Mouse (Mus musculus) forebrain, embryonic 12.5 days (tissue): ENCODE results near the gene Fgb. TPM values are rescaled to one million over a fixed set of nuclear protein-coding genes. Genes with fewer than 3 reads are reported as not detected.
A peak's percentile ranks its signal among the peaks of the same experiment; 100 is the strongest.

Source experiments
- ATAC-seq: fragments of 200-750 bp; cut with Nextera tagmentation; 2 replicates; pipeline ENCODE4 v1.8.0; 2017; ENCODE audit warnings: moderate TSS enrichment; ENCODE audit not compliant: low FRiP score
- H3K27ac ChIP-seq: fragments of 300-500 bp; sonication (generic); 2 replicates; pipeline ENCODE4 v1.5.1; 2016; ENCODE audit warnings: mild to moderate bottlenecking
- H3K27me3 ChIP-seq: fragments of 300-500 bp; sonication (generic); 2 replicates; pipeline ENCODE4 v1.6.1; 2016; ENCODE audit warnings: mild to moderate bottlenecking
- H3K36me3 ChIP-seq: fragments of 300-500 bp; sonication (generic); replicated peaks from 2 replicates; pipeline ENCODE4 v1.6.1; 2016; ENCODE audit warnings: mild to moderate bottlenecking
- H3K4me1 ChIP-seq: fragments of 300-500 bp; sonication (generic); 2 replicates; pipeline ENCODE4 v1.6.1; 2016
- H3K4me2 ChIP-seq: fragments of 300-500 bp; sonication (generic); 2 replicates; pipeline ENCODE4 v1.6.1; 2016; ENCODE audit warnings: mild to moderate bottlenecking, moderate library complexity
- H3K4me3 ChIP-seq: fragments of 300-500 bp; sonication (generic); replicated peaks from 2 replicates; pipeline ENCODE4 v1.5.1; 2016; ENCODE audit warnings: mild to moderate bottlenecking
- H3K9ac ChIP-seq: fragments of 300-500 bp; sonication (generic); 2 replicates; pipeline ENCODE4 v1.6.1; 2016; ENCODE audit warnings: mild to moderate bottlenecking
- H3K9me3 ChIP-seq: fragments of 300-500 bp; sonication (generic); 2 replicates; pipeline ENCODE4 v1.6.1; 2016
- WGBS: fragments of 180-500 bp; shearing (Covaris S2); methylation state at CpG from one replicate; pipeline ENCODE4 v1.1.7; 2016; 5-methylcytosine and 5-hydroxymethylcytosine counted together
- polyA plus RNA-seq: library from polyadenylated mRNA; unstranded; fragments of >200 nt; fragmentation: Nextera tagmentation; extraction: Ambion mirVana; gene quantifications from 2 replicates; pipeline ENCODE4 v1.2.1, GENCODE M21; 2016

Fgb gene
- polyA plus RNA-seq: not detected in 2 replicates

GRCm38 (mm10) chr3:83049680-83050079 is at the start of gene Fgb:
TSS of gene Fgb (minus strand) at chr3:83049863.
- no peaks in the 10 kb centered on the region for H3K4me1 ChIP-seq
- H3K27ac ChIP-seq: no peak within 1 kb of the TSS
- H3K36me3 ChIP-seq: no peaks in the 10 kb centered on the region
- H3K9ac ChIP-seq: no peak within 1 kb of the TSS
- no peak within 1 kb of the TSS for H3K4me2 ChIP-seq
- H3K4me3 ChIP-seq: no peak within 1 kb of the TSS
- ATAC-seq: no peak
- no peaks in the 10 kb centered on the region for H3K9me3 ChIP-seq
- no peaks in the 10 kb centered on the region for H3K27me3 ChIP-seq
- WGBS: 94% methylated on average over 8 of the region's 8 CpGs

- ATAC-seq: peak; percentile 19; the same call in 1 of the 2 replicates
- Histone ChIP-seq H3K4me3 (no peak overlapping the region), H3K27ac (peak overlapping the region; percentile 48; the same call in 1 of the 2 replicates), H3K9me3 (no peaks in the 10 kb centered on the region), H3K4me2 (peak overlapping the region; percentile 50), H3K27me3 (peaks cover 64% of the 10 kb centered on the region), H3K36me3 (no peaks in the 10 kb centered on the region), H3K4me1 (peaks cover 28% of the 10 kb centered on the region), H3K9ac (0 out of 2 replicates have a peak overlapping the region, but pooled peaks have one; percentile 18)
- WGBS: 85% methylated on average over 1 of the region's 1 CpGs
These were observed 49.5 kb upstream of the Fgb start for GRCm38 (mm10) chr3:83099139-83099538.

- under 1% methylated on average over 14 of the region's 14 CpGs for WGBS
- Histone ChIP-seq H3K9me3 (no peaks in the 10 kb centered on the region), H3K9ac (peak overlapping the region; percentile 18; the same call in 1 of the 2 replicates), H3K4me1 (peaks cover 28% of the 10 kb centered on the region), H3K4me2 (peak overlapping the region; percentile 50), H3K27me3 (peaks cover 62% of the 10 kb centered on the region), H3K36me3 (no peaks in the 10 kb centered on the region), H3K4me3 (peak overlapping the region; percentile 28), H3K27ac (peak overlapping the region; percentile 48; the same call in 1 of the 2 replicates)
- peak; percentile 81 for ATAC-seq
These were observed 48.9 kb upstream of the Fgb start for GRCm38 (mm10) chr3:83098546-83099034.

- Histone ChIP-seq H3K4me1 (peaks cover 28% of the 10 kb centered on the region), H3K4me2 (peak overlapping the region; percentile 50), H3K27me3 (peaks cover 53% of the 10 kb centered on the region), H3K4me3 (no peak overlapping the region), H3K9ac (no peak overlapping the region), H3K36me3 (no peaks in the 10 kb centered on the region), H3K9me3 (no peaks in the 10 kb centered on the region), H3K27ac (0 out of 2 replicates have a peak overlapping the region, but pooled peaks have one; percentile 36)
- ATAC-seq: peak; percentile 59; the same call in 1 of the 2 replicates
- 11% methylated on average over 6 of the region's 6 CpGs for WGBS
These were observed 47.9 kb upstream of the Fgb start for GRCm38 (mm10) chr3:83097586-83097985.

- Histone ChIP-seq H3K4me2 (peak overlapping the region; percentile 48), H3K27ac (no peak overlapping the region), H3K4me3 (peak overlapping the region; percentile 21), H3K4me1 (peaks cover 12% of the 10 kb centered on the region), H3K9me3 (no peaks in the 10 kb centered on the region), H3K27me3 (0 out of 2 replicates have a peak, but pooled peaks cover 4% of the 10 kb centered on the region), H3K9ac (no peak overlapping the region), H3K36me3 (no peaks in the 10 kb centered on the region)
- peak; percentile 64; the same call in 1 of the 2 replicates for ATAC-seq
- WGBS: 8% methylated on average over 11 of the region's 11 CpGs
These were observed 30.9 kb upstream of the Fgb start for GRCm38 (mm10) chr3:83080567-83081055.

- H3K36me3 ChIP-seq: peaks cover 24% of the 10 kb centered on the region
- peaks cover 12% of the 10 kb centered on the region for H3K4me1 ChIP-seq
- no peak overlapping the region for H3K4me2 ChIP-seq
- H3K9ac ChIP-seq: no peak overlapping the region
- no peak overlapping the region for H3K27ac ChIP-seq
- no peak overlapping the region for H3K4me3 ChIP-seq
- 32% methylated on average over 3 of the region's 3 CpGs for WGBS
- no peak for ATAC-seq
- H3K27me3 ChIP-seq: 0 out of 2 replicates have a peak, but pooled peaks cover 4% of the 10 kb centered on the region
- no peaks in the 10 kb centered on the region for H3K9me3 ChIP-seq
These were observed 26.9 kb upstream of the Fgb start for GRCm38 (mm10) chr3:83076563-83076962.

- H3K36me3 ChIP-seq: peaks cover 81% of the 10 kb centered on the region
- no peak for ATAC-seq
- no peaks in the 10 kb centered on the region for H3K9me3 ChIP-seq
- no peaks in the 10 kb centered on the region for H3K27me3 ChIP-seq
- H3K4me1 ChIP-seq: no peaks in the 10 kb centered on the region
- no peak overlapping the region for H3K4me3 ChIP-seq
- no peak overlapping the region for H3K9ac ChIP-seq
- H3K27ac ChIP-seq: no peak overlapping the region
- no peak overlapping the region for H3K4me2 ChIP-seq
- 90% methylated on average over 4 of the region's 4 CpGs for WGBS
These were observed 20.6 kb upstream of the Fgb start for GRCm38 (mm10) chr3:83070231-83070630.

GRCm38 (mm10) chr3:83068869-83069268 is 19.2 kb upstream of the Fgb start:
- Histone ChIP-seq H3K4me3 (no peak overlapping the region), H3K27ac (no peak overlapping the region), H3K9me3 (no peaks in the 10 kb centered on the region), H3K4me1 (no peaks in the 10 kb centered on the region), H3K27me3 (no peaks in the 10 kb centered on the region), H3K4me2 (no peak overlapping the region), H3K36me3 (peaks cover 86% of the 10 kb centered on the region), H3K9ac (no peak overlapping the region)
- WGBS: 98% methylated on average over 13 of the region's 13 CpGs
- ATAC-seq: no peak

GRCm38 (mm10) chr3:83067920-83068319 is 18.3 kb upstream of the Fgb start:
- peaks cover 82% of the 10 kb centered on the region for H3K36me3 ChIP-seq
- WGBS: 96% methylated on average over 9 of the region's 9 CpGs
- H3K9me3 ChIP-seq: no peaks in the 10 kb centered on the region
- no peak overlapping the region for H3K9ac ChIP-seq
- no peak overlapping the region for H3K4me2 ChIP-seq
- H3K27ac ChIP-seq: no peak overlapping the region
- no peak overlapping the region for H3K4me3 ChIP-seq
- H3K27me3 ChIP-seq: no peaks in the 10 kb centered on the region
- H3K4me1 ChIP-seq: no peaks in the 10 kb centered on the region
- no peak for ATAC-seq

- Histone ChIP-seq H3K36me3 (peaks cover 42% of the 10 kb centered on the region), H3K9me3 (no peaks in the 10 kb centered on the region), H3K27me3 (no peaks in the 10 kb centered on the region), H3K27ac (no peak overlapping the region), H3K4me2 (no peak overlapping the region), H3K4me3 (no peak overlapping the region), H3K9ac (no peak overlapping the region), H3K4me1 (peaks cover 11% of the 10 kb centered on the region)
- no peak for ATAC-seq
- 86% methylated on average over 2 of the region's 2 CpGs for WGBS
These were observed 7.4 kb upstream of the Fgb start for GRCm38 (mm10) chr3:83057046-83057445.

- Histone ChIP-seq H3K9me3 (no peaks in the 10 kb centered on the region), H3K27ac (peak within 1 kb of the TSS; percentile 65), H3K9ac (peak within 1 kb of the TSS; percentile 76), H3K27me3 (no peaks in the 10 kb centered on the region), H3K4me1 (peaks cover 11% of the 10 kb centered on the region), H3K4me3 (peak within 1 kb of the TSS; percentile 81), H3K36me3 (peaks cover 26% of the 10 kb centered on the region), H3K4me2 (peak within 1 kb of the TSS; percentile 83)
- WGBS: under 1% methylated on average over 59 of the region's 61 CpGs
- peak; percentile 99 for ATAC-seq
These were observed 5.8 kb upstream of the Fgb start, which contains the start of gene Plrg1 for GRCm38 (mm10) chr3:83055281-83056038. TSS of gene Plrg1 (plus strand) at chr3:83055522.

GRCm38 (mm10) chr3:83054759-83055158 is 5.1 kb upstream of the Fgb start:
- H3K36me3 ChIP-seq: peaks cover 19% of the 10 kb centered on the region
- peaks cover 11% of the 10 kb centered on the region for H3K4me1 ChIP-seq
- no peak for ATAC-seq
- no peaks in the 10 kb centered on the region for H3K9me3 ChIP-seq
- no peak overlapping the region for H3K27ac ChIP-seq
- H3K4me3 ChIP-seq: peak overlapping the region; percentile 81
- no peaks in the 10 kb centered on the region for H3K27me3 ChIP-seq
- H3K4me2 ChIP-seq: peak overlapping the region; percentile 39
- 43% methylated on average over 13 of the region's 13 CpGs for WGBS
- H3K9ac ChIP-seq: no peak overlapping the region
